Mouse (Mus musculus): ENCODE data around the gene Apbb2. TPM values are rescaled to one million over a fixed set of nuclear protein-coding genes. Genes with fewer than 3 reads are reported as not detected.
A peak's percentile ranks its signal among the peaks of the same experiment; 100 is the strongest.

The Apbb2 gene
- polyA plus RNA-seq, 1 experiment from 2014 or later = 39.3 TPM

DNA sequence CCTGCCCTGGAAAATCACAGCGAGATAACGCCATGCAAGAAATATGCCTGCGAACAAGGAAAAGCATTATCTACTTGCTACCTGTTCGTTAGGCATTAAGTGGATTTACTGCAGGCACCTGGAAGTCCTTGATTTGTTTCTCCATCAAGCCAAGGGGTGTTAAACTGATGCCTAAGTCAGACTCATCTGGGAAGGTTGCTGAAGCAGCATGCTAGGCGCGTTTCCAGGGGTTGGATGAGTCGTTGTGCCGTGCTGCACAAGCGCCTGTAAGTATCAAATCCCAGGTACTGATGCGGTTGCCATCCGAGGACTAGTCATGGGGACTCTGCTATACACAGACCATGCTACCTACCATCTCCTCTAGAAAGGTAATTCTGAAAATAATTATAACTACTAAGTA, 611 bp upstream of the Apbb2 start:
- H3K4me3 ChIP-seq (ENCODE audit: low read depth, low read length) = no peak overlapping the region
- DNase-seq (ENCODE audit: low spot score) (no peak), ATAC-seq (replicated peaks; ENCODE audit: low FRiP score, low TSS enrichment, low read depth) (no peak)
- H3K4me2 ChIP-seq (ENCODE audit: low read length) = peak overlapping the region; percentile 53
- no peaks in the 10 kb centered on the region for H3K9me3 ChIP-seq (ENCODE audit: control insufficient read depth, low read length)
- H3K27me3 ChIP-seq (replicated peaks; ENCODE audit: control insufficient read depth, insufficient read depth, low read length) = no peaks in the 10 kb centered on the region; the same call in 1 of the 2 replicates
- H3K36me3 ChIP-seq (ENCODE audit: control insufficient read depth, insufficient read depth, low read length) = no peaks in the 10 kb centered on the region
- WGBS = 34% methylated on average over 11 of the region's 11 CpGs
- 0 out of 2 replicates have a peak overlapping the region, but pooled peaks have one; percentile 33 for H3K27ac ChIP-seq (ENCODE audit: low read depth)
- no peak overlapping the region for H3K9ac ChIP-seq (ENCODE audit: low read length)
- H3K4me1 ChIP-seq (replicated peaks; ENCODE audit: control insufficient read depth, insufficient read depth, low read length) = peaks cover 4% of the 10 kb centered on the region; the same call in 1 of the 2 replicates

DNA sequence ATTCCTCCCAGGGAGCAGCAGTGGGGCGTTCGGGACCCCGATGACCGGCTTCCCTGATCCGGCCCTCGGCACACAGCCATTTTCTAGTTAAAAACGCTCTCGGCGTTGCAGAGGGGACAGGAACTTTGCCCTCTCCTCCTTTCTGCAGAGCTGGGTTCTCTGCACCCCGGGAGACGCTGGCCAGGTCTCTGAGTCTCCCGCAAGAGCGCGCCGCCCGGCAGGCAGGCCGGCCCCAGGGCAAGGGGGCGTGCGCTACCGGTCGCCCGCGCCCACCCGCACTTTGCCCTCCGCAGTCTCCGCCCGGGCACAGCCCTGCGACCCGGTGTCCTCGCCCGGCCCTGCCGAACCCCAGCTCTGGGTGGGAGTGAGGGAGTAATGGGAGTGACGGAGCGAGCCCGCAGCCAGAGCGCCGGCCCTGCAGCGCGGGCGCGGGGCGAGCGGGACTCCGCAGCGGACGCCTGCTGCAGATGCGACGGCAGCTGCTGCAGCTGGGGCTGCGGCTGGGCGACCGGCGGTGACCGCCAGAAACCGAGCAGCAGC, 593 bp downstream of the Apbb2 start:
- under 1% methylated on average over 54 of the region's 54 CpGs for WGBS
- Histone ChIP-seq H3K27me3 (replicated peaks; ENCODE audit: control insufficient read depth, insufficient read depth, low read length) (no peaks in the 10 kb centered on the region; the same call in 1 of the 2 replicates), H3K4me1 (replicated peaks; ENCODE audit: control insufficient read depth, insufficient read depth, low read length) (peaks cover 9% of the 10 kb centered on the region; the same call in 1 of the 2 replicates), H3K9ac (ENCODE audit: low read length) (peak overlapping the region; percentile 82), H3K9me3 (ENCODE audit: control insufficient read depth, low read length) (no peaks in the 10 kb centered on the region), H3K36me3 (ENCODE audit: control insufficient read depth, insufficient read depth, low read length) (no peaks in the 10 kb centered on the region), H3K27ac (ENCODE audit: low read depth) (peak overlapping the region; percentile 95), H3K4me3 (ENCODE audit: low read depth, low read length) (peak overlapping the region; percentile 88), H3K4me2 (ENCODE audit: low read length) (peak overlapping the region; percentile 53)
- DNase-seq (ENCODE audit: low spot score) (no peak), ATAC-seq (replicated peaks; ENCODE audit: low FRiP score, low TSS enrichment, low read depth) (peak; percentile 71)

DNA sequence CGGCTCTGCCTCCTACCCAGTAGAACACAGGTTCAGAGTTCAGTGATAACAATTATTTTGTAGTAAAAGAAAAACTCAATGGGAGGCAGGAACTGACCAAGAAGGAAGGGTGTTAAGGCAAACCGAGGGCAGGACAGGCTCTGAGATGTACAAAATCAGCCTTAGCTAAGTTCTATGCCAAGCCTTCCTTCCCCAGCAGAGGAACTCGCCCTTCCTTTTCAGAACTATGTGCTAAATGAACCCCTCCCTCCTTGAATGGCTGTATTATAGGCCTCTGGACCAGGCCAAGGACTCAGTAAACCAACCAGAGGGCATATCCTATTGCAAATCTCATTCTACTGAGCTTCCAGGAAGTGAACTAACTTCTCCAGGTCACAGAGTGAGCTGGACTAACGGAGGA, 3.6 kb downstream of the Apbb2 start:
- H3K4me1 ChIP-seq (replicated peaks; ENCODE audit: control insufficient read depth, insufficient read depth, low read length) = peaks cover 9% of the 10 kb centered on the region; the same call in 1 of the 2 replicates
- 69% methylated on average over 4 of the region's 4 CpGs for WGBS

DNA sequence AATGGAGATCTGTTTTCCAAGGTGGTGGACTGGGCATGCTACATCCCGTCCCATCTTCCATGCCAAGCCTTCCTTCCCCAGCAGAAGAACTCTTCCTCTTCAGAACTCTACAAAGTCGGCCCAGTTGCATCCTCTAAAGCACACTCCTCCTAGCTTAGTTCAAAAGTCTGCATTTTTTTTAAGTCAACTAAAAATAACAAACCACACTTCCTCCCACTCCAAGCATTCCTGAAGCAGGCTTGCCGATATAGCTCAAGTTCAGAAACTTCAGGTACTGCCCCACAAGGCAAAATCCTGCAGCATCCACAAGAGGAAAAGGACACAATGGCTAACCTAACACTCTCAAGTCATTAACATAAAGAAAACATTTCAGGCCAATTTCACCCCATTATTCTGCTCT, 4.9 kb downstream of the Apbb2 start:
- H3K9ac ChIP-seq (ENCODE audit: low read length) = no peak overlapping the region
- 43% methylated on average over 3 of the region's 3 CpGs for WGBS

More for the DNA sequence above, 3.6 kb downstream of the Apbb2 start:
- Histone ChIP-seq H3K9ac (ENCODE audit: low read length) (no peak overlapping the region), H3K27me3 (replicated peaks; ENCODE audit: control insufficient read depth, insufficient read depth, low read length) (no peaks in the 10 kb centered on the region; the same call in 1 of the 2 replicates), H3K9me3 (ENCODE audit: control insufficient read depth, low read length) (no peaks in the 10 kb centered on the region), H3K4me3 (ENCODE audit: low read depth, low read length) (no peak overlapping the region), H3K4me2 (ENCODE audit: low read length) (no peak overlapping the region), H3K27ac (ENCODE audit: low read depth) (no peak overlapping the region), H3K36me3 (ENCODE audit: control insufficient read depth, insufficient read depth, low read length) (no peaks in the 10 kb centered on the region)
- DNase-seq (ENCODE audit: low spot score) (no peak), ATAC-seq (replicated peaks; ENCODE audit: low FRiP score, low TSS enrichment, low read depth) (no peak)

DNA sequence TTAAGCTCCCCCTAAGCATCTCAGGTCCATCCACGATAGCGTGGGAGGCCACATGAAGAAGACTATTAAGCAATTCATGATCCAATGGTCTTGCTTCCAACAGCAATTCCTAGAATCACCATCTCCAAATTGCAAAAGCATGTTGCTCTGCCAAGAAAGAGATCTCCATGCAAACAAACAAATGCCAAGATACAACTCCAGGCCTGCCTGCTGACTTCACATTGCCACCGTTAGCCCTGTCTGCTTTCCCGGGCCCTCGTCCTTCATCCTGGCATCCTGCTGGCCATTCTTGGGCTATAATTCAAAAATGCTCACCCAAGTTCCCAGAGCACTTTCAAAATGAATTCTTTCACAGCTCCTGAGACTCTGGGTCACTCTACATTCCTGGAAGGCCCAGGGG, 5.6 kb downstream of the Apbb2 start:
- no peak overlapping the region for H3K4me3 ChIP-seq (ENCODE audit: low read depth, low read length)
- no peaks in the 10 kb centered on the region for H3K9me3 ChIP-seq (ENCODE audit: control insufficient read depth, low read length)
- H3K36me3 ChIP-seq (ENCODE audit: control insufficient read depth, insufficient read depth, low read length) = no peaks in the 10 kb centered on the region
- DNase-seq (ENCODE audit: low spot score) = no peak
- no peak overlapping the region for H3K27ac ChIP-seq (ENCODE audit: low read depth)
- peaks cover 9% of the 10 kb centered on the region; the same call in 1 of the 2 replicates for H3K4me1 ChIP-seq (replicated peaks; ENCODE audit: control insufficient read depth, insufficient read depth, low read length)
- ATAC-seq (replicated peaks; ENCODE audit: low FRiP score, low TSS enrichment, low read depth) = no peak
- WGBS = 86% methylated on average over 5 of the region's 5 CpGs
- no peaks in the 10 kb centered on the region; the same call in 1 of the 2 replicates for H3K27me3 ChIP-seq (replicated peaks; ENCODE audit: control insufficient read depth, insufficient read depth, low read length)
- no peak overlapping the region for H3K9ac ChIP-seq (ENCODE audit: low read length)
- H3K4me2 ChIP-seq (ENCODE audit: low read length) = no peak overlapping the region

More for the DNA sequence above, 4.9 kb downstream of the Apbb2 start:
- ATAC-seq (replicated peaks; ENCODE audit: low FRiP score, low TSS enrichment, low read depth) (no peak), DNase-seq (ENCODE audit: low spot score) (no peak)
- Histone ChIP-seq H3K27ac (ENCODE audit: low read depth) (no peak overlapping the region), H3K36me3 (ENCODE audit: control insufficient read depth, insufficient read depth, low read length) (no peaks in the 10 kb centered on the region), H3K4me3 (ENCODE audit: low read depth, low read length) (no peak overlapping the region), H3K4me2 (ENCODE audit: low read length) (no peak overlapping the region), H3K9me3 (ENCODE audit: control insufficient read depth, low read length) (no peaks in the 10 kb centered on the region), H3K27me3 (replicated peaks; ENCODE audit: control insufficient read depth, insufficient read depth, low read length) (no peaks in the 10 kb centered on the region; the same call in 1 of the 2 replicates), H3K4me1 (replicated peaks; ENCODE audit: control insufficient read depth, insufficient read depth, low read length) (peaks cover 9% of the 10 kb centered on the region; the same call in 1 of the 2 replicates)

DNA sequence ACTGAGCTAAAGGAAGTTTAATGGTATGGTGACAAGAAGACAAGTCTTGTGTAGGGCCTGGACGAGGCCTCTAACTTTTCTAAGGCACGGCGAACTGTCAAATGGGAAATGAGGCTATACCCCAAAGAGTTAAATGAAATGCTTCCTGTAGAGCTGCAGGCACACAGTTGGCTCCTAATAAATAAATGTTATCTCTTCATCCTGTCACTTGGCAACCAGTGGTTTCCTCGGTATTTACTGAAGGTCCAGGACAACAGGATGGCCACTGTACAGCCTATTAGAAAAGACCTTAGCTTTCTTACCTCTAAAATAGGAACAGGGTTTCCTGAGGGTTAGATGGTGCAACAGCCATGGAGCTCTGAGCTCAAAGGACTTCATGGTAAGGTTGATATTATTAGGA, 6.7 kb downstream of the Apbb2 start:
- no peak overlapping the region for H3K4me2 ChIP-seq (ENCODE audit: low read length)
- no peaks in the 10 kb centered on the region; the same call in 1 of the 2 replicates for H3K27me3 ChIP-seq (replicated peaks; ENCODE audit: control insufficient read depth, insufficient read depth, low read length)
- no peaks in the 10 kb centered on the region for H3K9me3 ChIP-seq (ENCODE audit: control insufficient read depth, low read length)
- ATAC-seq (replicated peaks; ENCODE audit: low FRiP score, low TSS enrichment, low read depth) (no peak), DNase-seq (ENCODE audit: low spot score) (no peak)
- H3K4me3 ChIP-seq (ENCODE audit: low read depth, low read length) = no peak overlapping the region
- no peaks in the 10 kb centered on the region for H3K36me3 ChIP-seq (ENCODE audit: control insufficient read depth, insufficient read depth, low read length)
- no peak overlapping the region for H3K27ac ChIP-seq (ENCODE audit: low read depth)
- no peak overlapping the region for H3K9ac ChIP-seq (ENCODE audit: low read length)
- 53% methylated on average over 4 of the region's 4 CpGs for WGBS
- peaks cover 6% of the 10 kb centered on the region; the same call in 1 of the 2 replicates for H3K4me1 ChIP-seq (replicated peaks; ENCODE audit: control insufficient read depth, insufficient read depth, low read length)

DNA sequence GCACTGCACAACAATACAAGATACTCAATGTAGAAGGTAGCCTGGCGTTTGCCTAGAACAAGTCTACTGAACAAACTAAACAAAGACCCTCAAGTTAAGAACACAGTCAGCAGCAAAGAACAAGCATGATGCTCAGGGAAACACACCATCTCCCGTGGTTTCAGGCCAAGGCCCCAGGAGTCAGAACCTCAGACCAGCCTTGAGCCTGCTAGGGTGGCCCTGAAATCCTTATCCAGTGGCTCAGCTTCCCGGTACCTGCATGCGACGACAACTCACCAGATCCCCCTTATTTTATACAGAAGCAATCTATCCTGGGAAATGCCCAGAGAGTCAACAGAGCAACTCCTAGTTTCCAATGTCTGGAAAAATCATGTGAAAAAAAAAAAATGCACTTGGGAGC, 7.2 kb downstream of the Apbb2 start:
- DNase-seq (ENCODE audit: low spot score) (no peak), ATAC-seq (replicated peaks; ENCODE audit: low FRiP score, low TSS enrichment, low read depth) (no peak)
- no peak overlapping the region for H3K27ac ChIP-seq (ENCODE audit: low read depth)
- no peaks in the 10 kb centered on the region for H3K36me3 ChIP-seq (ENCODE audit: control insufficient read depth, insufficient read depth, low read length)
- H3K4me2 ChIP-seq (ENCODE audit: low read length) = no peak overlapping the region
- H3K9me3 ChIP-seq (ENCODE audit: control insufficient read depth, low read length) = no peaks in the 10 kb centered on the region
- no peak overlapping the region for H3K9ac ChIP-seq (ENCODE audit: low read length)
- no peaks in the 10 kb centered on the region for H3K27me3 ChIP-seq (replicated peaks; ENCODE audit: control insufficient read depth, insufficient read depth, low read length)
- 0 out of 2 replicates have a peak, but pooled peaks cover 5% of the 10 kb centered on the region for H3K4me1 ChIP-seq (replicated peaks; ENCODE audit: control insufficient read depth, insufficient read depth, low read length)
- no peak overlapping the region for H3K4me3 ChIP-seq (ENCODE audit: low read depth, low read length)
- WGBS = 89% methylated on average over 5 of the region's 5 CpGs

DNA sequence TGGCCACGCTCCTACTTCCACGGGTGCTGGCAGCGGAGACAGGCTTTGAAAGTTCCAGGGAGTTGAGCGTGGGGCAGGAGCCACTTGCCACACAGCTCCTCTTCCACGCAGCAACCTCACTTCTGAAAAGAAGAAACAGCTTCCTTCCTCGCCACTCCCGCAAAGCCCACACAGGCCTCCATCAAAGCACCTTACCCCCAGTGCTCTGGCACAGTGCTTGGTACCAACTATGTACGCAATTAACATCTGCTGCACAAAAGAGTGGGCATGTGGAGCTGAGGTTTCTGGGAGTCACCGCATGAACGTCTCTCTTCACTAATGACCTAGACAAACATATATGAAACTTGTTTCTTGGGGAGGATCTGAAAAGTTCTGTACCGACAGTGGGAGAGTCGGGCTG, 8.3 kb downstream of the Apbb2 start:
- H3K27me3 ChIP-seq (replicated peaks; ENCODE audit: control insufficient read depth, insufficient read depth, low read length) = no peaks in the 10 kb centered on the region
- H3K27ac ChIP-seq (ENCODE audit: low read depth) = no peak overlapping the region
- no peaks in the 10 kb centered on the region for H3K36me3 ChIP-seq (ENCODE audit: control insufficient read depth, insufficient read depth, low read length)
- H3K4me1 ChIP-seq (replicated peaks; ENCODE audit: control insufficient read depth, insufficient read depth, low read length) = 0 out of 2 replicates have a peak, but pooled peaks cover 5% of the 10 kb centered on the region
- no peaks in the 10 kb centered on the region for H3K9me3 ChIP-seq (ENCODE audit: control insufficient read depth, low read length)
- ATAC-seq (replicated peaks; ENCODE audit: low FRiP score, low TSS enrichment, low read depth) = no peak
- H3K4me3 ChIP-seq (ENCODE audit: low read depth, low read length) = no peak overlapping the region
- H3K9ac ChIP-seq (ENCODE audit: low read length) = no peak overlapping the region
- no peak overlapping the region for H3K4me2 ChIP-seq (ENCODE audit: low read length)
- no peak for DNase-seq (ENCODE audit: low spot score)
- WGBS = 89% methylated on average over 12 of the region's 12 CpGs

DNA sequence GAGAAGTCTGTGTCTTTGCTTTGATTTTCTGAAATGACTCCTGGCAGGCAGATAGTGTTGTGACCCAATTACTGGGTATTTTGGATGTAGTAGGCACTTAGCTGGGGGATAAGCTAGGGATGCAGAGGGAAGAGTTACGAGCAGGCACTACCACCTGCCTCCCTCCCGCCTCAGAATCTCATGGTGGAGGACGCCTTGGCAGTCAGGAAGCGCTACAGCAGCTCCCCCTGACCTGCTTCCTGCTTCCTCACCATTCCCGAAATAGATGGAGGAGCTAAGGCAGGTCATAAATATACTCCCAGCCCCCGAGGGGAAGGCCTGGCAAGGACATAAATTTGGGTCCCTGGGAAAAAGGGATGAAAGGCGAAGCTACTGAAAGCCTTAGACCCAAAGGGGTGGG, 9.3 kb downstream of the Apbb2 start:
- ATAC-seq (replicated peaks; ENCODE audit: low FRiP score, low TSS enrichment, low read depth) (no peak), DNase-seq (ENCODE audit: low spot score) (no peak)
- no peak overlapping the region for H3K4me2 ChIP-seq (ENCODE audit: low read length)
- H3K4me1 ChIP-seq (replicated peaks; ENCODE audit: control insufficient read depth, insufficient read depth, low read length) = 0 out of 2 replicates have a peak, but pooled peaks cover 5% of the 10 kb centered on the region
- WGBS = 47% methylated on average over 7 of the region's 7 CpGs
- no peak overlapping the region for H3K9ac ChIP-seq (ENCODE audit: low read length)
- H3K9me3 ChIP-seq (ENCODE audit: control insufficient read depth, low read length) = no peaks in the 10 kb centered on the region
- H3K27me3 ChIP-seq (replicated peaks; ENCODE audit: control insufficient read depth, insufficient read depth, low read length) = no peaks in the 10 kb centered on the region
- no peaks in the 10 kb centered on the region for H3K36me3 ChIP-seq (ENCODE audit: control insufficient read depth, insufficient read depth, low read length)
- no peak overlapping the region for H3K4me3 ChIP-seq (ENCODE audit: low read depth, low read length)
- no peak overlapping the region for H3K27ac ChIP-seq (ENCODE audit: low read depth)
